Mouse (Mus musculus) cerebellum, adult 2 months (tissue): ENCODE results near the gene Sox15. TPM values are rescaled to one million over a fixed set of nuclear protein-coding genes. Genes with fewer than 3 reads are reported as not detected.

Experiments used
- DNase-seq, 2 experiments: peaks; one replicate each; pipeline ENCODE4 v3.0.0; 2021
- H3K27ac ChIP-seq: fragments of 200-500 bp; 2 replicates; pipeline ENCODE4 v1.5.1; 2012; ENCODE audit warnings: low read length, control low read depth, inconsistent platforms; ENCODE audit not compliant: insufficient read depth
- H3K27me3 ChIP-seq: fragments of 200-500 bp; 2 replicates; pipeline ENCODE4 v1.6.1; 2012; ENCODE audit warnings: inconsistent platforms, mild to moderate bottlenecking, low read length, moderate library complexity; ENCODE audit not compliant: control insufficient read depth, insufficient read depth
- H3K4me1 ChIP-seq: fragments of 200-500 bp; 2 replicates; pipeline ENCODE4 v1.6.1; 2011; ENCODE audit warnings: low read length; ENCODE audit not compliant: control insufficient read depth, insufficient read depth
- H3K4me3 ChIP-seq: fragments of 200-500 bp; replicated peaks from 2 replicates; pipeline ENCODE3; 2011; ENCODE audit warnings: mild to moderate bottlenecking, low read depth, low read length, control low read depth; ENCODE audit not compliant: insufficient read depth
- CTCF ChIP-seq: fragments of 200-500 bp; IDR thresholded peaks from 2 replicates; pipeline ENCODE4 v1.5.1; 2011; ENCODE audit warnings: low read depth, mild to moderate bottlenecking, control low read depth, low read length, moderate library complexity, borderline replicate concordance; ENCODE audit not compliant: insufficient read depth
- POLR2A ChIP-seq: fragments of 200-500 bp; IDR thresholded peaks from 2 replicates; pipeline ENCODE4 v1.6.1; 2011; ENCODE audit warnings: low read length, control low read depth, borderline replicate concordance; ENCODE audit not compliant: insufficient read depth
- WGBS: fragments of 180-500 bp; shearing (Covaris S2); methylation state at CpG from one replicate; pipeline ENCODE4 v1.1.7; 2018; 5-methylcytosine and 5-hydroxymethylcytosine counted together
- polyA plus RNA-seq: library from polyadenylated mRNA; depleted of rRNA; stranded (reverse); fragments of >200 nt; gene quantifications from 2 replicates; pipeline ENCODE4 v1.2.3, GENCODE M21; 2012

The Sox15 gene
- polyA plus RNA-seq, 1 experiment, result not detected

- Histone ChIP-seq H3K27me3 (no peaks in the 10 kb centered on the region), H3K27ac (no peak overlapping the region), H3K4me3 (no peak overlapping the region), H3K4me1 (0 out of 2 replicates have a peak, but pooled peaks cover 5% of the 10 kb centered on the region)
- peak; percentile 41 to 62 for DNase-seq
- TF ChIP-seq CTCF (peak; percentile 74), POLR2A (no peak)
- 76% methylated on average over 10 of the region's 10 CpGs for WGBS
Measured at GRCm38 (mm10) chr11:69656617-69657461, 1.7 kb downstream of the Sox15 start.

GRCm38 (mm10) chr11:69657462-69657881, 2.4 kb downstream of the Sox15 start:
- H3K27ac ChIP-seq, result no peak overlapping the region
- H3K4me1 ChIP-seq, result 0 out of 2 replicates have a peak, but pooled peaks cover 5% of the 10 kb centered on the region
- H3K4me3 ChIP-seq, result no peak overlapping the region
- no peaks in the 10 kb centered on the region for H3K27me3 ChIP-seq
- no peak for DNase-seq
- WGBS, result 79% methylated on average over 15 of the region's 15 CpGs
- no peak for TF ChIP-seq CTCF

GRCm38 (mm10) chr11:69661221-69661881, 6.2 kb downstream of the Sox15 start:
- Histone ChIP-seq H3K4me3 (peak overlapping the region; percentile 85), H3K4me1 (0 out of 2 replicates have a peak, but pooled peaks cover 3% of the 10 kb centered on the region), H3K27ac (no peak overlapping the region), H3K27me3 (no peaks in the 10 kb centered on the region)
- no peak for TF ChIP-seq CTCF
- no peak for TF ChIP-seq POLR2A
- DNase-seq, result no peak
- 34% methylated on average over 3 of the region's 3 CpGs for WGBS

GRCm38 (mm10) chr11:69662213-69662966, 7.3 kb downstream of the Sox15 start, which contains the start of gene Mpdu1:
Gene Mpdu1 (minus strand): TSS chr11:69662642.
- WGBS, result under 1% methylated on average over 48 of the region's 48 CpGs
- H3K4me3 ChIP-seq, result peak within 1 kb of the TSS; percentile 85
- TF ChIP-seq POLR2A (peak; percentile 74; the same call in 1 of the 2 replicates), CTCF (peak; percentile 18; the same call in 1 of the 2 replicates)
- 0 out of 2 replicates have a peak, but pooled peaks cover 3% of the 10 kb centered on the region for H3K4me1 ChIP-seq
- peak within 1 kb of the TSS; percentile 93 for H3K27ac ChIP-seq
- no peaks in the 10 kb centered on the region for H3K27me3 ChIP-seq
- DNase-seq, result peak; percentile 94 to 97

- H3K4me1 ChIP-seq, result 0 out of 2 replicates have a peak, but pooled peaks cover 3% of the 10 kb centered on the region
- TF ChIP-seq CTCF (no peak), POLR2A (no peak)
- peak overlapping the region; percentile 85 for H3K4me3 ChIP-seq
- WGBS, result 55% methylated on average over 13 of the region's 13 CpGs
- DNase-seq, result no peak
- no peaks in the 10 kb centered on the region for H3K27me3 ChIP-seq
- H3K27ac ChIP-seq, result peak overlapping the region; percentile 35
Measured at GRCm38 (mm10) chr11:69662967-69663671, 8.0 kb downstream of the Sox15 start.

- Histone ChIP-seq H3K4me3 (no peak overlapping the region), H3K27ac (no peak overlapping the region), H3K27me3 (no peaks in the 10 kb centered on the region), H3K4me1 (0 out of 2 replicates have a peak, but pooled peaks cover 3% of the 10 kb centered on the region)
- TF ChIP-seq CTCF, result no peak
- no peak for TF ChIP-seq POLR2A
- 44% methylated on average over 6 of the region's 6 CpGs for WGBS
- DNase-seq, result peak in 1 of 2 experiments; percentile 44
Measured at GRCm38 (mm10) chr11:69663795-69664194, 8.7 kb downstream of the Sox15 start.

- no peaks in the 10 kb centered on the region for H3K27me3 ChIP-seq
- H3K4me1 ChIP-seq, result 0 out of 2 replicates have a peak, but pooled peaks cover 3% of the 10 kb centered on the region
- TF ChIP-seq CTCF (no peak), POLR2A (no peak)
- WGBS, result 89% methylated on average over 7 of the region's 7 CpGs
- no peak overlapping the region for H3K27ac ChIP-seq
- no peak for DNase-seq
- H3K4me3 ChIP-seq, result no peak overlapping the region
Measured at GRCm38 (mm10) chr11:69664841-69665240, 9.7 kb downstream of the Sox15 start.
